Mouse (Mus musculus) T-helper 1 cell (primary cell): ENCODE results near the gene Arhgef28.

ENCODE experiments used
- in situ Hi-C: fragments of 300-600 bp; cut with MboI, MseI; formaldehyde crosslinking; loops from one replicate; pipeline ENCODE4 v1.15.1; 2025; ENCODE audit warnings: high pct_unique_total_duplicates

The Arhgef28 gene

DNA sequence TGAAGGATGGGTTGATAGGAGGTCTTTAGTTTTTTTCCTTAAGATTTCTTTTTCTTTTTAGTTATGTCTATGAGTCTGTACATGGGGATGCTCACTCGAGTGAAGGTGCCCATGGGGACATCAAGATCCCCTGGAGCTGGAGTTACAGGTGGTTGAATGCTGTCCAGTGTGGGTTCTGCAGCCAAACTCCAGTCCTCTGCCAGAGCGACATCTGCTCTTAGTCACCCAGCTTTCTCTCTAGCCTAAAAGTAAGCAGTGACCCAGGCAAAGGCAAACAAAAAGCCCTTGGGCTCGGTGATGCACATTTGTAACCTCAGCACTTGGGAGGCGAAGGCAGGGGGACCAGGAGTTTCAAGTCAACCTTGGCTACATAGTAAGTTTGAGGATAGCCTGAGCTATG lies 232.3 kb downstream of the Arhgef28 start:
- in situ Hi-C loops, result loop anchor here (10.0 kb wide), 1 partner anchor 381 kb away; the partner anchor contains the start of gene Foxd1

DNA sequence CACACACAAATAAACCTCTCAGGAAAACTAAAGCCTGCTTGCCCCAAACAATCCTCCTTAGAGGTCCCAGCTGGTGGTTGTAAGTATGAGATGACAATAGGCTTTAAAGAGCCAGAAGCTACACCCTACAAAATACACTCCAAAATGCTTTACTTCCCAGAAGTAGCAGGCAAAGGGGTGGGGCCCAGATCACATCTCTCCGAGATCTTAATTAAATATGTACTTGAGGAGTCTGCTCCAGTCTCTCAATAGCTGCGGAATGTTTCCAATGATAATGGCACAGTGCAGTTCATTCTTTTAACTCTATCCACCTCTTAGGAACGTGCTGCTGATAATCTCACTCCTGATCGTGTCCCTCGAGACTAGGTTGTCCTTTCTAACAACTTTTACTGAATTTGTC lies 240.2 kb downstream of the Arhgef28 start:
- in situ Hi-C loops, result no loop called here

DNA sequence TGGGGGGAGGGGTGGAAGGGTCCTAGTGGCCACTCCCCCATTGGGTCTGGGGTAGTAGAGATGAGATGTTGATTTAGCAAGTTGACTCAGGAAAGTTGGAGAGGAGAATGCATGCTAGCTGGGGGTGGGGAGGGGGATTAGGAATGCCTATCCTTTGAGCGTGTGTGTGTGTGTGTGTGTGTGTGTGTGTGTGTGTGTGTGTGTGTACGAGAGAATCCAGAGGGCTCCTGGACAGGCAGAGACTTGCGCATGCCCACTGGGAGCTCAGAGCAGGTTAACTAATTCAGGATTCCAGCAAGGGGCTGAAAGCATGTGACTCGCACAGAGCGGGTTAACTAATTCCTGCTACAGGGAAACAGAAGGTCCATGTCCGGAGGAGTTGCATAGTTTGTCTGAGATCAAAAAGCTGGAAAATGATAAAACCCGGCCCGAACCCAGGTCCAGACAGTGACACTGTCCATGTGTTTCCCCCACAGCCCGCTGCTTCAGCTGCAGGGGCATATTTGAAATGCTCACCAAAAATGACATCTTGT lies 241.3 kb downstream of the Arhgef28 start:
- in situ Hi-C loops, result no loop called here

DNA sequence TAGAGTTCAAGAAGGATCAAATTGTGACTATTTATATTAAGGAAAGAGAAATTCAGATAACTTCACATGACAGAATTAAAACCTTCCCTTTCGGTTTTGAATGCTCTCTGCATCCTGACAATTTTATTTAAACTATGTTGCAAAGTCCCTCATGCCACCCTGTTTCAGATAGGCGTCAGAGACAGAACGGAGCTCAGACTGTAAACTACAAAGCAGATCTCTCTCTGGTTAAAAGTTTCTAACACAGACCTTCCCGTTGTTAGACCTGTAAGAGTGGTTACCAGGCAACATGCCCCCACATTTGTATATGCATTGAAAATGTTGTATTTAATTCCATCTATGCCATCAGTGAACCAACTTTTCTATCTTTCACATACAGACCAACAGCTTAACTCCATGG lies 246.1 kb downstream of the Arhgef28 start:
- in situ Hi-C loops, result no loop called here

DNA sequence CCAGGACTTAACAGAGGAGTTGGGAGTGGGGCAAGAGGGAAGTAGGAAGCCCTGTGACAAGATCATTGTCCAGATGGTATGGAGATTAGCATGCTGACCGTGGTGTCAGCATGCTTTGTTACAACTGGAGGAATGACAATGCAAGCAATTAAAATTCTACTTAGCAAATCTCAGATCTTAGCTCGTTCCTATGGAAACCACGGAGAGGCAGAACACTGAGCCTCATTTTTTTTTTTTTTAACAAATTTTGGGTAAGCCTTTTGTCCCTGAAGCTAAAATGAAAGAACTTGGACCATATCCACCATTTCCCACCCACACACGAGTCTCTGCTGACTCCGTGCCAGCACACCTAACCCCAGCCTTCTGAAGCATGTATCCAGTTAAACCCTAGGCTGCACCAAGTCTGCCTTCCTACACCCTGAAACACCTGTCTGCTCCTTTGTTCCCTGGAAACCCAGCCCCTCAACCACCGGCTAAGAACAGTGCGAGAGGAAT lies 246.8 kb downstream of the Arhgef28 start:
- in situ Hi-C loops, result no loop called here

DNA sequence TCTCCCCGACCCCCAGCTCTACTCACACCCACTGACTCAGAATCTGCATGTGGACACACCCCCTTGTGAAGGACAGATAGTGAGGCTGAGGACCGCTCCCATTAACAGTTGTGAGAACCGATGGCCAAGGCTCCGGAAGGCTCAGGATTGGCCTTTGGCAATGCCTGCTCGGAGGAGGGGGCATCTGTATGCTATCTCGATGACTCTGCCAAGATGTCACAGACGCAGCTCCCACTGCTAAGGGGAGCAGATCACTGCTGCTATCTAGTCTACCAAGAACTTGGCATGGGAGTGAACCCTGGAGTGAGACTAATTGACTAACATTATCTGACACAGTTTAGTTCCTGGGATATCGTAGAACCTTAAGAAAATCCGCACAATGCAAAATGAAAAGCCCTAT lies 250.5 kb downstream of the Arhgef28 start:
- in situ Hi-C loops, result no loop called here

DNA sequence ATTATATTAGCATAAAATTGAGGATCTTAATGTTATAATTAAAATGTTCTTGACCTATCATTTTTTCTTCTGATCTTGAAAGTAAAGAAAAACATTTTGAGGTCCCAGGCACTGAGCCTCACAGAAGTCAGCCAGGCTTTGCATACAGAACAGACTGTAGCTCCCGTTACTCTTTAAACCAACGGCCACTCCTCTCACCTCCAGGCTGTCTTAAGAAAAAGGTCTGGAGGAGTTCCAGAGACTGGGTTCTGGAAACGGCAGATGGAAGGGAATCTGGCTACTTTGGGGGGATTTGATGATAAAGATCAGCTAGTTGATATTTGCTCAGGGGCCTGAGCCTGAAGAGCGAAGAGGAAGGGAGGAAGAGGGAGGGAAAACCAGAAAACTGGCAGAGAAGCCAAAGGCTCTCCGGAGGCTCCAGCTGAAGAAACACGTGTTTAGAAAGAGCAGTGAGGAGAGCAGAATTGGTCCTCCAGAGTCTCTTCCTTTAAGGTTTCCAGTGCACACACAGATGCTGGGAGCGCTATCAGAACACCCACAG lies 251.2 kb downstream of the Arhgef28 start:
- in situ Hi-C loops, result no loop called here

DNA sequence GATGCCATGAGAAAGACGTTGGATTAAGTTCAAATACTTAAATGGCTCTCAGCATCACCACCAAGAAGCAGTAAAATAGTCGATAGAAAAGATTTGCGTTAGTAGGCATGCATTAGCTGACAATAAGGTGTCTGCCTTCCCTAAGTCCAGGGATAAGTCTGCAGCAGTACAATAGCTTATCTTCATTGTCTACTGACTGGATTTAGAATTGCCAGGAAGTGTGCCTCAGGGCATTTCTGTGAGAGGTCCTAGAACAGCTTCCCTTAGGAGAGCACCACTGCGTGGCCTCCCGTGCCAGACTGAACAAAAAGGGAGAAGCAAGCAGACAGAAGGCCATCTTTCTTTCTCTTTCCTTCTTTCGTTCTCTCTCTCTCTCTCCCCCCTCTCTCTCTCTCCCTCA lies 252.2 kb downstream of the Arhgef28 start:
- in situ Hi-C loops, result no loop called here

DNA sequence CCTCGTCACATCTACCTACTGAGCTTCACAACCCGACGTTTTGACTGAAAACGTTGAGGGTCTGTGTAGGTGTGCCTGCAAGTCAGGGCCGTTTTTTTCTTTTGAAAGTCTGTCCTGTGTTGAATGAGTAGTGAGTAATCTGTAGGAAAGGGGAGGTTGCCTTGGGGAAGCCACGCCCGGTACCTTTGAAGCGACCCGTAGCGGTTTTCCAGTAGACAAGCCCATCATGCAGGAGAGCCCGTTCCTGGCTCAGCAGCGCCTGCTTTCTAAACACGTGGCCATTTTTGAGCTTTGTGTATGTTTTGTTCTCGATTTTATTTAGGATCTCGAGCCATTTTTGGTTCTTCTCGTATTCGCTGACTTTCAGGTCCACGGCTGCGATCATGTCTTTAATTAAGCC lies 252.7 kb downstream of the Arhgef28 start:
- in situ Hi-C loops, result no loop called here

DNA sequence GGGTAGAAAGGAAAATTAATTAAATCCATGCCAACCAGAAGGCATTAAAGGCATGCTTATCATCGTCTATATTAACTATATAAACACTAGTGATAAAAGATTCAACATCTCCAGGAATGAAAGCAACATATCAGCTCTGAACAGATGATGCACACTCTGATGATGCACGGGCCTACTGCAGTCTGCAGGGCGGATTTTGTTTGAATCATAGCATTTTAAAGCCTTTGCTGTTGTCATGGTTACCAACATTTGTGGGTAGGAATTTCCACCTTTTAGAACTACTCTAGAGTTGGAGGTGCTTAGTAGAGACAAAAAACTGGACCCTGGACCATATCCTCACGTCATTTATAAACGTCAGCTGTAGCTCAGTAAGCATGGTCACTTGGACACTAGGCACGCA lies 257.4 kb downstream of the Arhgef28 start:
- in situ Hi-C loops, result no loop called here

DNA sequence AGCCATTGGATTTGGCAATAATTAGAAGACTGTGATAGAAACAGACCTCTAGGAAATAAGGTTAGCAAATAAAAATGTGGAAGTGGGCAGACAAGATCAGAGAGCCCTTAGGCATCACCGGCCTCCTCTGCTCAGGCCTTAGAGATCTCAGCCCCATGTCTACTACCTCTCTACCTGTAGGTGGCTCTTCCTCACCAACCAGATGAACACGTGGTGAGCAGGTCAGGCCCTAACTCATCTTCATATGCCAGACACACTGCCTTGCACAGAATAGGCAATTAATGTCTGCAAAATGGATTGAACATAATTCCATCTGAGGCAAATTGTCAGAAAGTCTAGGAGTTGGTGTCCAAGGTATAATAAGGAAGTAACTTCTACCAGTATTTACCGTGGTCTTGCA lies 258.6 kb downstream of the Arhgef28 start:
- in situ Hi-C loops, result no loop called here

DNA sequence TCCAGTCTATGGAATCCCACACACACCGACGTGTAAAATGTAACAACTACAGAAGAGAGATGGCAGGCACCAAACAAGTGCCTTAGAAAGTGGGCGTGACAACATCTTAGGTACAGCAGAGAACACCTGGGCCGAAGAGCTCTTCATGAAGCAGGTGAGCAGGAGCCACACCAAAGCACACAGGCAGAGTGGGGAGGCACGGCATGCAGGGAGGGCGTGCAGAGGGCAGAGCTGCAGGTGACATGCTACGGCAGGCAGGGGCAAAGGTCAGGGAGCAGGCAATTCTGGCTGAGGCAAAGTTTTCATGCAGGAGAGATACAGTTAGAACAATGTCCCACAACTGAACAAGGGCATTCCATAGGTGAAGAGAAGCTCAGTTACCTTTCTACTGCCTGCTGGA lies 259.8 kb downstream of the Arhgef28 start:
- in situ Hi-C loops, result no loop called here

DNA sequence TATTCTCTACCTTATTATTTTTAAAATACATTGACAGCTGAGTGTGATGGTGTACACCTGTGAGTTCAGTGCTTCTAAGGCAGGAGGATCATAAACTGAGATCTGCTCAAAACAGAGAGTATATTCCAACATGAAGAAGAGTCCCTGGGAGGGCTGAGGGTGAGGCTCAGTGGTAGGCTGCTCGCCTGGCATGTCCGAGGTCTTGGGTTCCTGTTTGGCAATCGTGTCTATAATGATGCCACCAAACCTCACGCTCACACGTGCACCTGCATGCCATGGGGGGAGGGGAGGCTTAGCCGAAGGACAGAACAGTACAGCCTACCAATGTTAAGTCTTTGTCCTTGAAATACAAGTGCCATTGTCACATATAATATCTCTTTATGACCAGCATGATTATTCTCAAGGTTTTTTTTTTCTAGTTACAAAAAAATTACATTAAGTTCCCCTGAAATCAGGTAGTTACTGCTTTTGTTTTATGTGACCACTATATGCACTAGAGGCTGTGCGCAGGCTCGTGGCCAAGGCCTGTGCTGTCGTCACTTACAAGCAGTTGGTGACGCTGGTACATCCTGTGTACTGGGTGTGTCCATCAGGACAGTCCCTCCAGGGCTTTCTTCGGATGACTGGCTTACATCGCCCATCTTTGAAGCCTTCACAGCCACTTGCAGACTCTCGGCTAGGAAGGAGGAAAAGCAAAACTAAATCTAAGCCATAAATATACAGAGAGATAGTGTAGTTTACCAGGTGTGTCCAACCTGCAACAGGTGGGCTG lies 264.1 kb downstream of the Arhgef28 start:
- in situ Hi-C loops, result no loop called here

DNA sequence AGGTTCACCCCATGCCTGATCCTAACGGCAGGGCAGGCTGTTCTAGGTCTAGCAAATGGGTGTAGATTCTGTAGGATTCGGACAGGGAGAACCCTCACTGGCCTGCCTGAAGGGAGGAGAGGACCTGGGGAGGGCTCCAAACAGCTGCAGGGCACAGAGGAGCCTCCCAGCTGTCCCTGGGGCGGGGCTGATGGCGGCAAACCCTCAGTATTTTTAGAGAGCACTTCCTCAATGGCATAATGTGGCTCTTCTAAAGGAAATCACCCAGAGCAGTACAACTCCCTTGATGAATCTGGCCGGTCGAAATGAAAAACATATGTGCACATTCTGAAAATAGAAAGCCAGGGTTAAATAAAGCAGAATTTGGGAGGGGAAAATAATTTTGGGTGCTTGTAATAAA lies 265.1 kb downstream of the Arhgef28 start:
- in situ Hi-C loops, result no loop called here

DNA sequence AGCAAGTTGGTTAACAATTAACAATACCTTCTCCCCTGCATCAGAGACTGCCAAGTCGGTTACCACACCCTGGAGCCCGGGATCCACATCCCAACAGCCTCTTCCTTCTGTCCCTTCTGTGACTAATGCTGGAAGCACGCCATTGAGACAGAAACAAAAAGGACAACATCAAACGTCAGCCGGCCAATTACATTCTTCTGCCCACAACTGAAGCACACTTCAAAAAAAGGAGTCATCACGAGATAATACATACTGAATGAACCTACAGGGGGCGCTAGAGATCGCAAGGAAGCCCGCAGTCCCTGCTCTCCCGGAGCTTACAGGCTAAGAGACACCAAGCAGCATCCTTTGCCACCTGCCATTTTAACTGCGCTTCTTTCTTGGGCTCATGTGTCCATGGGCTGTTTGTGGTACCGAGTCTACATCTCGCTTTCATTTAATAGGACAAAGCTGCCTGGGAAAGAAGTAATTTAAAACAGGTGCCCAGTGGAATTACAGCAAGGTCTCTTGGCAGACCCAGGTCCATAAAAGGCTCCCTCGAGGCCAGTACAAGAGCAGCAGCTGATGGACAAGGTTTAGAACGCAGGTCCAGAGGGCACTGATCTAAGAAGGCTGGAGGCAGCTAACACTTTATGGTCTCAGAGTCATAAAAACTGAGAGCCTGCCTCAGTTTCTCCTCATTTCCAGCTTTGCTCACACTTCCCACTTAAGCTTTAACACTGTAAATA lies 266.6 kb downstream of the Arhgef28 start:
- in situ Hi-C loops, result loop anchor here (5.0 to 10.0 kb wide), 2 partner anchors 325 to 707 kb away; no protein-coding TSS in a partner anchor

DNA sequence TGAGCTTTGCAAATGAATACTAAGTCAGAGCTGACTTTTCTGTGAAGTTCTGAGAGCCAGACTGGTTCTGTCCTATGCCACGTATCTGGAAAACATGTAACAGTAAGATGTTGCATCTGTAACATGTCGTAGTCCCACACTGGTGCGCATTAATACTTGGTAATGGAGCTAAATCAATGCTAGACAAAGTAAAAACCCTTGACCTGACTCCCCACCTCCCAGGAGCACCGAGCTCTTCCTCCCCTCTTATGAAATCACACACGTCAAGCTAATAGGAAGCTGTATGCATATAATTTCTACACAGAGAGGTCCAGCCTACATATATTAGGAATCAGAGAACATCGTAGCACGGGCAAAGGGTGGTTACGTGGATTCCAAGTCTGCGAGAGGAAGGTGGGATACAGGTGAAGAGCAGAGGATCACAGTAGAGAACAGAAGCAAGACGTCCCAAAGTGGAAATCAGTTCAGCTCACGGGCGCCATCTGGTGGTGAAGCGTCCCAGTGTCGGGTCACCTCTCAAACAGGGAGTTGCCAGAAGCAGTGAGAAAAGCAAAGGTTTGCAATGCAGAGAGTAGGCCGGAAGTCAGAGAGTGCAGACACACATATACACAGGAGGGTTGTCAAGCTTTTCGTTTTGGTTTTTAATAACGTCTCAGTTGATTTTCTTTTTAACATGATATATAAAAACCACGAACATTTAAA lies 267.5 kb downstream of the Arhgef28 start:
- in situ Hi-C loops, result loop anchor here (5.0 to 10.0 kb wide), 2 partner anchors 324 to 706 kb away; no protein-coding TSS in a partner anchor

DNA sequence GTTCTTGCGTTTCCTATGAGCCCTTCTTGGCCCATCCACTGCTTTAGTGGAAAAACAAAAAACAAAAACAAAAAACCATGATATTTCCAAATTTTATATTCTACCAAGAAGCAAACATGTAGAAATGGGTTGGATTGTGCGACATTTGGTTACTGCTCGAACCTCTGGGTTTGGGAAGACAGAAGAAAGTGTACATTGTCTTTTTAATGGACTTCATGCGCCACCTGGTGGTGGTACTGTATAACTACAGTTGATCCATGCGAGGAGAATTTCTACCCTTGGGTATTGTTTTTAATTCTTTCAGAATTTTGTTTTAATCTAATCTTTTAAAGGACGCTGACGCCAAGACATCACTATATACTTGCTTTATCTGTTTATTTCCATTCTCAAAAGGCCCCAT lies 268.3 kb downstream of the Arhgef28 start:
- in situ Hi-C loops, result loop anchor here (5.0 to 10.0 kb wide), 2 partner anchors 323 to 706 kb away; no protein-coding TSS in a partner anchor

DNA sequence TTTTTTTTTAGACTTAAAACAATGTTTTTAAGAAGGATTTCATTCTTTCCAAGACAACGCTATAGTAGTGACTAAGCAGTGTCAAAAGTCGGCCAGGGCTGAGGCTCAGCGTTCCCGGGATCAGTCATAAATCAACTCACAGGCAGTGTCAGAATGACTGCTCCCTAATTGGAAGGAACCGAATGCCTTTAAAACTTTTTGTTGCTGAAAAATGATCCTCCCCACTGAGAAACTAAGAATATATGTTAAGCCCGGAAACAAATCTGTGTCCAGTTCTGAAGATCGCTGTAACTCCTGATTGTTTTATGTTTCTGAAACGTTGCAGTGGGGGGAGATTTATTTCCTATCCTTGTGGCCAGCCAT lies 278.1 kb downstream of the Arhgef28 start:
- in situ Hi-C loops, result no loop called here

DNA sequence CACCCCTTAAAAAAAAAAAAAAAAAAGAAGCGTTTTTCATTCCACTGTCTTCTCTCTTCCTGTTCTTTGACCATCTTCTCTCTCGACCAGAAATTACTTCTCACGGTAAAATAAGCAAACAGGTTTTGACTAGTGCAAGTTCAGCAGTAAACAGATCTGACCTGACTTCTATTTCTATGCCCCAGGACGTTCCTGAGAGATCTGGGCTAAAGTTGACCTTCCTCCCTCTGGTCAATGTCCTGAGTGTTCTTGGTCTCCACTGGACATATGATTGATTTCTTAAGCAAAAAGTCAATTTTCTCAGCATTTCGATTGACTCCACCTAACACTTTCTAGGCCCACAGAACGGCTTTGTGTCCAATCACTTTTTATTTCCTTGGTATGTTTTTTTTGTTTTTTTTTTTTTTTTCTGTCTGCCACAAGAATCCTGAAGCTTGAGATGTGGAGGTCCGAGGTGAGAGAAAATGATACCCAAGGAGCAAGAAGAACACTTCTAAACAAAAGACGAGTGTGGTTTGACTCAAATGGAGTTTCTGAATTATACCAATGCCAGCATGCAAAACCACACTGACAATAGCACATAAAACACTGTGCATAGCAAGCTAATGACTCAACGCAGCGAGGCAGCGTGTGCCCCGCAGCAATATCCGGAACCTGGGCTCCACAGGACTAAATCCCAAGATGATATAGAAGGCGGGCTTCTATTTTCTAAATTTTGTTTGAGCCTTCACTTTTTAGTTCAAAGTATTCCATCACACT lies 278.7 kb downstream of the Arhgef28 start:
- in situ Hi-C loops, result no loop called here

DNA sequence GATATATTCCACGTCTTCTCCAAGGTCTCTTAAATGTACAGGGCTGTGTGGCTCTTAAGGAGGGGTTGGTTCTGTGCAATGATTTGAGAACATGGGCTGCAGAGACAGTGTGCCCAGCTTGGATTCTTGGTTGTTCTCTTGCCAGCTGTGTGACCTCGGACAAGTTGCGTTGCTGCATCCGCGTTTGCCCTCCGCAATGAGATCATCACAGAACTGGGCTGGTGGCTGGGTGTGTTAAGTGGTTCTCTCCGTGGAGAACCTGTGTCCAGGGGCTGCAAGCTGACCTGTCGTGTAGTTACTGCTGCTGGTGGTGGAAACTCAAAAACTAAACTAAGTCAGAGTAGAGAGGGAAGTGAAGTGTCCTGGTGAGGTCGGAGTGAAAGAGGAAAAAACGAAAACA lies 279.9 kb downstream of the Arhgef28 start:
- in situ Hi-C loops, result no loop called here

DNA sequence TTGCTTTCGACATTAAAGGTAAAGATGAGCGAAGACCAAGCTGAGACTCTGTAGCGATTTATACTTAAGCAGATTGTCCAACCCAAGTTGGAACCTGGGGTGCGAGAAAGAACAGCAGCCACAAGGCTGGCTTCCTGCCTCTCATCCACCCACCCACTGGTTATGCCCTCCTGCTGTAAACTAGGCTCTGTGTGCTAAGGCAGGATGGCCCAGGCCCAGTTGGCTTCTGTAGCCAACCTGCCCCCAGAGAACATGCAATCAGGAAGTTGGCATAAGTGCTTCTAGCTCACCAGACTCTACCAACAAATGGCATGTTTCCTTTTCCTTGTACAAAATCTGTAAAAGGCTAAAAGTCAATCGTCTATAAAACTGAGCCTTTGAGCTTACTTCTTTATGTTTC lies 283.2 kb downstream of the Arhgef28 start:
- in situ Hi-C loops, result no loop called here
